Mouse (Mus musculus) megakaryocyte progenitor cell, adult 5-6 weeks (primary cell): ENCODE measurements at regions not wholly inside any gene's neighbourhood (a gene's known extent, or its start where the extent isn't known, plus 50 kb on each side); places are given as distances from the start of the nearest gene placed in this dataset.

ENCODE experiments used
- ATAC-seq: replicated peaks from 2 replicates; pipeline ENCODE4 v1.8.0; 2016; ENCODE audit warnings: mild to moderate bottlenecking, moderate TSS enrichment, inconsistent platforms; ENCODE audit not compliant: poor library complexity

- ATAC-seq = no peak
Measured at GRCm38 (mm10) chr13:103683169-103683568, 91.2 kb downstream of the Srek1 start.

DNA sequence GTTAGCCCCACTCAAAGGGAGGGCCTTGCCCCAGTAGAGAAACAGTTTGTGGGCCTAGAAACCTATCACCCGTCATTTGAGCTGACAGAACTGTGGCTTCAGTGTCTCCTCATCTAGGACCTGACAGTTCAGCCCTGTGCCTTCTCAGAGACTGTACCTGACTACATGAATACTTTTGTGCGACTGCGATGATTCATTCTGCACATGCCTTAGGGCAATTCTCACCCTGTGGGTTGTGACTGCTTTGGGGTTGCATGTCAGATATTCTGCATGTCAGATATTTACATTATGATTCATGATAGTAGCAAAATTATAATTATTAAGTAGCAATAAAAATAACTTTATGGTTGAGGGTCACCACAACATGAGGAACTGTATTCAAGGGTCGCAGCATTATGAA is 93.7 kb downstream of the Srek1 start:
- no peak for ATAC-seq

GRCm38 (mm10) chr13:103680052-103680451 is 94.4 kb downstream of the Srek1 start:
- no peak for ATAC-seq

DNA sequence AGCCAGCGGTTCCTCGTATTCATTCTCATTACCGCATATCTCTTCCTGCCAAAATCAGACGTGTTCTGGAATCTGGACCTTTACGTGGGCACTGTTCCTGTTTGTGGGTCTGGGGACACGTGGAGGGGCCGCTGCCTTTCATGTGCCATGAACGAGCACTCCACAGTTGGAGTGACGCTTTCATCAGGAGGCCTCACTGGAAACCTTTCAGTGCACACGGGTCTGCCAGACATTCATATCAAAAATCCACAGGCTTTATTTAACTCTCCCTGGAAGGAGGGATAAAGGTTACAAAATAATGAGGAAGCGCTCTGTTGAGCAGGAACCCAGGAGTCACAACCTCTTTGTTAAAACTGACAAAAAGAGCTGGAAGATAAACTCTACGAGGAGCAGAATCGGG is 97.6 kb downstream of the Srek1 start:
- no peak for ATAC-seq

GRCm38 (mm10) chr13:103676221-103676620 is 98.2 kb downstream of the Srek1 start:
- no peak for ATAC-seq

DNA sequence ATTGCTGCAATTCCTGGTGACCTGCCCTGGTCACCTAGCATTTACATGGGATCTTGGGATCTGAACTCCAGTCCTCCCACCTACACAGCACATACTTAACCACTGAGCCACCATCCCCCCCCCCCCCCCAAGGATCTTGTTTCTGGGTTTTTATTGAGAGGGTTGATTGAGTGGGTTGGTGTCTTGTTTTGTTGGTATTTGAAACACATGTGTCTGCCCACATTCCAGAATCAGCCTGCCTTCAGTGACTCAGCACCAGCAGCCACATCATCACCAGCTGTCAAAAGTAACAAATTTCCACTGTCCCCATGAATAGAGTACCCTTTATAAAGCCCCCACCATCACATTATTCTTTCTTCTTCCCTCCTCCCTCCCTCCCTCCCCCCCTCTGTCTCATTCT is 103.8 kb downstream of the Srek1 start:
- no peak for ATAC-seq

- ATAC-seq = no peak
Measured at GRCm38 (mm10) chr13:103669856-103670255, 104.6 kb downstream of the Srek1 start.

DNA sequence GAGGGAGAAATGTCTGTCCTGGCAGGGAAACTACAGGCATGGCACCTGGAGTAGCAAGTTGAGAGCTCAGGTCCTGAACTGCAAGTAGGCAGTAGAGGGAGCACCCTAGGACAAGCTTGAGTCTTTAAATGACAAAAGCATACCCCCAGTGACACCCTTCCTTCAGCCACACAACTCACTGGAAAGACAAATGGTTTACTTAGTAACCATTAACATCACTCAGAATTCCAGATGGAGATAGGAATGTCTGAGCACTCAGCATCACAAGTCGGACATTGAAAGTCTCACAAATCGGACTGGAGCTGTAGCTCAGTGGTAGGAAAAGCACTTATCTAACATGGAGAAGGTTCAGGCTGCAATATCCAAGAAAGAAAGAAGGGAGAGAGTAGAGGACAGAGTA is 106.7 kb downstream of the Srek1 start:
- ATAC-seq = no peak

DNA sequence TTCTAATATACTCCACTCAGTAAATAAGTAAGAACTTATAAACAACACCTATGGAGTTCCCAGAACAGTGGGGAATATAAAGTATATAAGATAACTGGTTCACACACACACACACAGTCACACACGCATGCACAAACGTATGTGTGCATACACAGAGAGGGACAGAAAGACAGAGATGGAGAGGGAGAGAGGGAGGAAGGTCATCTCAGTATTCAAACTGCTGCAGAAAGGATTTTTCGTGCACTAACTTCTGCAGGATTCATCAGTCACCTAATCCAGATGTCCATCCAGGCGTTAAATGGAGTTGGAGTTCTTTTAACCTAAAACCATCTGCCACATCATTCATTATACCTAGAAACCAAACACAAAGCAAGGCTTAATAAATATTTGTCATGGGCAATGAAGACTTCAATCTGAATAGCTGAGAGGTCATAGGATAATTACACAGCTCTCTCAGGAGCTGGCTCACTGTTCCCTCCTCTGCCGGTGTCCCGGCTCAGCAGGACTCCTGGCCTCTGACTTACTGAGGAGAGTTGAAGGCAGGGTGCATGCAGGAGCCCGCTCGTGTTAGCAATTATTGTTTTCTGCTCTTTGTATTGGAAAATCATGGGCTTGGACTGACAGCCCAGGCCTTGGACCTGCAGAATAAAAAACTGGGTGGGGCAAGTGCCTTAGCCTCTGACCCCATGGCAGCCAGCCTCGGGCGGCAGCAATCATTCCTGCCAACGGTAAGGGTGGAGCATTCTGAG is 114.0 kb downstream of the Srek1 start:
- ATAC-seq = no peak

DNA sequence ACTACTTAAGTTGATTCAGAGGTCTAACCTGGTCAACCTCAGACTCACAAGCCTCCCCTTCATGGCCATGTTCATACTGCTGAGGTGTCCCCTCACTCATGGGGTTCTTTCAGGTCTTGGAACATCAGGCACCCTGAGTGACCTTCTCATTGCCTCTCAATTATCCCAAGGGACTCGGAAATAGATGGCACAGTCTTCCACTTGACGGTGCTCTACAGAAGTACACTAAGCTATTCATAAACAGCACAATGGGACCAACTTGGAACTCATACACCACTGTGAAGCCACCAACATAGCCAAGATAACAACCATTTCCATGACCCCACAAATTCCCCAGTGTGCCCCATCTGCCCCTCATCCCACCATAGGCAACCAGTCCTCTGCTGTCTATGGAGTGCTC is 118.4 kb downstream of the Srek1 start:
- no peak for ATAC-seq

- no peak for ATAC-seq
Measured at GRCm38 (mm10) chr13:103653216-103653615, 121.2 kb downstream of the Srek1 start.

- no peak for ATAC-seq
Measured at GRCm38 (mm10) chr13:103649383-103649782, 125.0 kb downstream of the Srek1 start.

- no peak for ATAC-seq
Measured at GRCm38 (mm10) chr13:103648016-103648415, 126.4 kb downstream of the Srek1 start.

DNA sequence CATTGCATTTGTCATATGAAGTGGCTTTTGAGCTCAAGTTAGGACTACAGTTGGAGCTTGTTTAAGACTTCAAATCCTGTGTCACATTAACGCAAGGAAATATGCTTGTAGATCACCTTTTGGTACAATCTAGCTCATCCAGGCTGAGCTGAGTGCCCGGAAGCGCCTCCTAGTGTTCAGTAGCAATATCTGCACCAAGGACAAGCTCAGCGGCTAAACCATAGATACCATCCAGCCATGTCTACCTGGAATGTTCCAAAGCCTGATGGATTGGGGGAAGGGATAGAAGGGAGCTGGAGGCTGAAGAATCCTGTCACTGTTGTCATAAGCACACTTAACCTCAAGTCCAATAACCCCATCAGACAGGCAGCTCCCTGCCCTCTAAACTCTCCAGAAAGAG is 128.4 kb downstream of the Srek1 start:
- peak; percentile 80 for ATAC-seq

- ATAC-seq = peak; percentile 75
Measured at GRCm38 (mm10) chr13:103643993-103644722, 130.2 kb downstream of the Srek1 start.

- no peak for ATAC-seq
Measured at GRCm38 (mm10) chr13:103643486-103643885, 130.9 kb downstream of the Srek1 start.

DNA sequence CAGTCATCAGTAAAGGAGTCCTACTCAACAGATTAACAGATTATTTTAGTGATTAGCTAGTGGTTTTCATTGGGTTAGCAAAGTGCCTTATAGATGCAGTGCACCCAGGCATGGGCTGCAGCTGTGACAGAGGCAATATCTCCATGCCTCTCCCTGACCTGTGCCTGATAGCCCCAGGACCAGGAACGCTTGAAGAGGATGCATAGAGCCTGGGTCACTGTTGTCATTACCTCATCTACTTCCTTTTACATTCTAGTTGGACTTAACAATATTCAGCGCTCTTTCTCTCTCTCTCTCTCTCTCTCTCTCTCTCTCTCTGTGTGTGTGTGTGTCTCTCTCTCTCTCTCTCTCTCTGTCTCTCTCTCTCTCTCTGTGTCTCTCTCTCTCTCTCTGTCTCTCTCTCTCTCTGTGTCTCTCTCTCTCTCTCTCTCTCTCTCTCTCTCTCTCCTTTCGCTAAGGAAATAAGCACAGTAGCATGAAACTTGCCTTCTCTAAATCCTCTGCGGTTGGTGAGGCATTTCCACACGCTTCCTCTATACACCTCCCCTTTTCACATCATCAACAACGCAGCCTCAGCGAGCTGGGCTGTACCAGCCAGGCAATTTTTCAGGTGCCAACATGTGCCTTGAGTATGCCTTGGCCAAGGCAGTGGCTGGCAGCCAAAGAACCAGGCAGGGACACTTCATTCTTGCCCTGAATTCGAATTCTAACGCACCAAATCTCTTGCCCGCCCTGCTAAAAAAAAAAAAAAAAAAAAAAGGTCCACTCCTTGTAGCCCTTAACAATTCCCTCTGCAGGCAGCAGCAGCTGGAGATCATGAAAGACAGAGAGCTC is 131.6 kb downstream of the Srek1 start:
- peak; percentile 58 for ATAC-seq

GRCm38 (mm10) chr13:103638038-103638437 is 136.4 kb downstream of the Srek1 start:
- no peak for ATAC-seq

GRCm38 (mm10) chr13:103637414-103637813 is 137.0 kb downstream of the Srek1 start:
- ATAC-seq = no peak

- no peak for ATAC-seq
Measured at GRCm38 (mm10) chr13:103636595-103636994, 137.8 kb downstream of the Srek1 start.

DNA sequence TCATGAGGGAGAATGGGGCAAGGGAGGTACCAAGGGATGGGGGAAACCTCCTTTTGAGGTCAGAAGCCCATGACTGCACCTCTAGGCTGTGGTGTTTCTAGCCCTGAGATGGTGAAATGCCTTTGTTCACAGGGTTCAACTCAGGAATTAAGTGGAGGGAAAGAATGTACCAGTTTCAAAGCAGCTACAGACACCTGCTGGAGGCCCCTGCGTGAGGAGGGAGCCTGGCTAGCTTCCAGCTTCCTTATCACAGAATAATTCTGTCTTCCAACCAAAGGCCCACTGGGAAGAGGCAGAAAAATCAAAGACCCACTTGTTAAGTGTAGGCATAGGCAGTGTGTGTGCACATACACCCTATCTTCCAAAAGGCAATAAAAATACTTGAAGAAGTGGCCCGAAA is 150.6 kb downstream of the Srek1 start:
- ATAC-seq = no peak

DNA sequence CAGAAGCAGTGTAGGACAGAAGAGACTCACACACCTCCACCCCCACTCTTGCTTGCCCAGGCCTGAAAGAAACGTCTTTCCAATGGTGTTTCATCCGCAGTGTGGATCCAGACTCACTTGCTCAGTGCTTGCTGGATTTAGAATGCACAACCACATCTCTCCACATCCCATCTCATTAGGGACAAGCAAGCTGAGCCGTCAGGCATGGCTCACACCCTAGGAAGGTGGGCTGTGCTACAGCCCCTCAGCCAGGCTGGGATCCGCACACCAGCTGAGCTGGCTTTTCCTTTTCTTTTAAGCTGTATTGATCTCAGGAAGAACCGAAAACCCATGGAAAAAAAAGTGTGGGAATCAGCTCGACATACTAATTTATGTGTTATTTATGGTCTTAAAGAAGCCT is 151.1 kb downstream of the Srek1 start:
- no peak for ATAC-seq
